Mouse (Mus musculus) liver, embryonic 14.5 days (tissue): ENCODE results near the gene Trmt1l. TPM values are rescaled to one million over a fixed set of nuclear protein-coding genes. Genes with fewer than 3 reads are reported as not detected.
"Not testable (repeated sequence)": the region's sequence is repeated elsewhere in the genome, so short reads cannot be mapped to it uniquely, and the experiment has no call there.

Experiments used
- ATAC-seq: fragments of 200-750 bp; cut with Nextera tagmentation; 2 replicates; pipeline ENCODE4 v1.8.0; 2017; ENCODE audit warnings: moderate number of reproducible peaks, mild to moderate bottlenecking, moderate library complexity; ENCODE audit not compliant: insufficient read depth
- DNase-seq, 3 experiments: peaks; one replicate each; pipeline ENCODE4 v3.0.0-alpha.2; 2012 to 2013; ENCODE audit warnings: low read depth in 3 of 3, low spot score in 3 of 3
- H3K27ac ChIP-seq: fragments of 300-500 bp; sonication (generic); 2 replicates; pipeline ENCODE4 v1.5.1; 2014; ENCODE audit warnings: moderate library complexity, mild to moderate bottlenecking, control low read depth, inconsistent platforms
- H3K27me3 ChIP-seq: fragments of 300-500 bp; sonication (generic); 2 replicates; pipeline ENCODE4 v1.6.1; 2014; ENCODE audit warnings: mild to moderate bottlenecking, low read length, moderate library complexity; ENCODE audit not compliant: control insufficient read depth, insufficient read depth
- H3K36me3 ChIP-seq: fragments of 300-500 bp; sonication (generic); replicated peaks from 2 replicates; pipeline ENCODE4 v1.6.1; 2014; ENCODE audit warnings: low read depth; ENCODE audit not compliant: control insufficient read depth, insufficient read depth
- H3K4me1 ChIP-seq, 2 experiments: fragments of 200-500 bp in 1 of 2; fragments of 300-500 bp in 1 of 2; sonication (generic) in 1 of 2; replicated peaks; 2 replicates each; pipeline ENCODE4 v1.6.1; 2012 to 2014; ENCODE audit warnings: antibody characterized with exemption in 1 of 2, inconsistent platforms in 1 of 2, low read length in 1 of 2; ENCODE audit not compliant: control insufficient read depth in 2 of 2, insufficient read depth in 2 of 2
- H3K4me2 ChIP-seq: fragments of 300-500 bp; sonication (generic); 2 replicates; pipeline ENCODE4 v1.6.1; 2014; ENCODE audit warnings: low read depth, mild to moderate bottlenecking, control low read depth, moderate library complexity
- H3K4me3 ChIP-seq, 2 experiments: fragments of 200-500 bp in 1 of 2; fragments of 300-500 bp in 1 of 2; sonication (generic) in 1 of 2; 2 replicates each; pipeline ENCODE4 v1.5.1; 2012 to 2014; ENCODE audit warnings: low read depth in 2 of 2, low read length in 2 of 2, mild to moderate bottlenecking in 2 of 2, control low read depth in 1 of 2, inconsistent platforms in 1 of 2, moderate library complexity in 1 of 2; ENCODE audit not compliant: insufficient read depth in 1 of 2
- H3K9ac ChIP-seq: fragments of 300-500 bp; sonication (generic); replicated peaks from 2 replicates; pipeline ENCODE4 v1.6.1; 2014; ENCODE audit warnings: mild to moderate bottlenecking, control low read depth, moderate library complexity
- H3K9me3 ChIP-seq: fragments of 300-500 bp; sonication (generic); 2 replicates; pipeline ENCODE4 v1.6.1; 2016; ENCODE audit warnings: low read length, mixed read lengths; ENCODE audit not compliant: control insufficient read depth
- CTCF ChIP-seq: IDR thresholded peaks from 2 replicates; pipeline ENCODE4 v1.5.1; 2016; ENCODE audit warnings: antibody characterized with exemption, low read depth, control low read depth
- EP300 ChIP-seq: IDR thresholded peaks from 2 replicates; pipeline ENCODE4 v1.6.1; 2016; ENCODE audit warnings: antibody characterized with exemption, low read depth
- WGBS: fragments of 180-500 bp; shearing (Covaris S2); extraction: QIAGEN DNeasy Blood & Tissue Kit; methylation state at CpG from one replicate; pipeline ENCODE4 v1.1.7; 2014; ENCODE audit not compliant: insufficient replicate concordance; 5-methylcytosine and 5-hydroxymethylcytosine counted together
- polyA plus RNA-seq, 2 experiments: library from polyadenylated mRNA; depleted of rRNA in 1 of 2; stranded (reverse) in 1 of 2; unstranded in 1 of 2; fragments of >200 nt; fragmentation: Nextera tagmentation in 1 of 2; extraction: Ambion mirVana in 1 of 2; gene quantifications; 2 replicates each; pipeline versions ENCODE4 v1.2.1 to v1.2.3; 2012 to 2014

Gene Trmt1l
- polyA plus RNA-seq, 2 experiments: 9.8 to 11.8 TPM

DNA sequence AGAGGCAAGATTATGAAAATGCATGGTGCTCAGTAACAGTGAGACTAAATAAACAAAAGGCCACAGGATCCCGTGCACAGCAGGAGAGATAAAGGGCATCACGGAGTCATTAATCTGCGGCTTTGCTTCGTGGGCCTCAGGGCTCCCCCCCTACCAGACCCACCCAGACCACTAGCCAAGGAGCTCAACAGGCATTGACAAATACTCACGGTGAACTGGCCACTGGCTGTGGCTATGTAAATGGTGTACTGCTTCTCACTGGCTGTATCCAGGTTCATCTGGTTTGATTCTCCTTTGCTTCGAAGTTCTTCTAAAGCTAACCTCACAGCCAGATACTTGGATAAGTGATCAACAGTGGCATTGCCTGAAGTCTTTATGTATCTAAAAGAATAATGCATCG, 43.1 kb downstream of the Trmt1l start:
- H3K27me3 ChIP-seq: no peaks in the 10 kb centered on the region
- ATAC-seq (no peak), DNase-seq (no peak)
- H3K9ac ChIP-seq: no peak overlapping the region
- no peak overlapping the region for H3K4me2 ChIP-seq
- H3K4me3 ChIP-seq: no peak overlapping the region
- 71% methylated on average over 7 of the region's 7 CpGs for WGBS
- no peak overlapping the region for H3K27ac ChIP-seq
- TF ChIP-seq EP300 (no peak), CTCF (no peak)
- no peaks in the 10 kb centered on the region for H3K9me3 ChIP-seq
- peaks cover 0 to 1% of the 10 kb centered on the region in 2 experiments; a peak in 1 of 4 replicates for H3K4me1 ChIP-seq
- H3K36me3 ChIP-seq: peaks cover 9% of the 10 kb centered on the region

- WGBS: 80% methylated on average over 8 of the region's 8 CpGs
- not testable (repeated sequence) for H3K9ac ChIP-seq, DNase-seq
Measured at GRCm38 (mm10) chr1:151472386-151472785, 44.0 kb downstream of the Trmt1l start.

GRCm38 (mm10) chr1:151482497-151482896, 54.2 kb downstream of the Trmt1l start:
- DNase-seq (no peak), ATAC-seq (no peak)
- Histone ChIP-seq H3K4me3 (no peak overlapping the region), H3K27ac (no peak overlapping the region), H3K36me3 (no peaks in the 10 kb centered on the region), H3K4me1 (peaks cover 3 to 5% of the 10 kb centered on the region in 2 experiments; a peak in 3 of 4 replicates), H3K4me2 (no peak overlapping the region), H3K9ac (no peak overlapping the region), H3K27me3 (no peaks in the 10 kb centered on the region), H3K9me3 (no peaks in the 10 kb centered on the region)
- TF ChIP-seq EP300 (no peak), CTCF (no peak)
- WGBS: 73% methylated on average over 1 of the region's 1 CpGs

More at GRCm38 (mm10) chr1:151472386-151472785, 44.0 kb downstream of the Trmt1l start:
- not testable (repeated sequence) for H3K27me3 ChIP-seq, ATAC-seq, H3K4me2 ChIP-seq, H3K4me1 ChIP-seq, H3K27ac ChIP-seq, H3K4me3 ChIP-seq, H3K9me3 ChIP-seq, H3K36me3 ChIP-seq

GRCm38 (mm10) chr1:151483568-151483967, 55.2 kb downstream of the Trmt1l start:
- no peak for ATAC-seq
- DNase-seq: no peak

DNA sequence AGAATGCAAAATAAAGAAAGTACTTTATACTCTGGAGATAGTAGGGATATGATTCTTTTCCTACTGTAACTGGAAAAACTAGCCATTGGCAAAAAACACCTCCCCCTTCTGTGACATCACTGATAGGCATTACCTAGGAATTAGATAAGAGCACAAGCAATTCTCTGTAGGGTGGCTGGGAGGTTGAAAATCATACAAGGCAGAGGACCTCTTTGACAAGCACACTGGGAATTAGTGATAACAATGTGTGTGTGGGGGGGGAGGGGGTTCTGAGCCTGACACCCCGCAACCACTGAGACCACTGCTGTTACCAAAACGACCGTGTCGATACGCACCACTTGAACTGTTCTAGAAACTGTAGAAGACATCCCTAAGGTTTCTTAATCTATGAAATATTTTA, 56.4 kb downstream of the Trmt1l start:
- ATAC-seq: peak; percentile 57; the same call in 1 of the 2 replicates
- no peaks in the 10 kb centered on the region for H3K9me3 ChIP-seq
- TF ChIP-seq CTCF: no peak
- TF ChIP-seq EP300: no peak
- peaks cover 3 to 7% of the 10 kb centered on the region in 2 experiments; a peak in 3 of 4 replicates for H3K4me1 ChIP-seq
- H3K4me3 ChIP-seq: no peak overlapping the region
- no peak overlapping the region for H3K9ac ChIP-seq
- H3K36me3 ChIP-seq: no peaks in the 10 kb centered on the region
- H3K27me3 ChIP-seq: no peaks in the 10 kb centered on the region
- H3K4me2 ChIP-seq: peak overlapping the region; percentile 1; the same call in 1 of the 2 replicates
- no peak overlapping the region for H3K27ac ChIP-seq
- peak in 2 of 3 experiments; percentile 4 to 32 for DNase-seq
- WGBS: 32% methylated on average over 5 of the region's 5 CpGs

More at GRCm38 (mm10) chr1:151483568-151483967, 55.2 kb downstream of the Trmt1l start:
- Histone ChIP-seq H3K27ac (no peak overlapping the region), H3K4me1 (peaks cover 3 to 5% of the 10 kb centered on the region in 2 experiments; a peak in 3 of 4 replicates), H3K9ac (no peak overlapping the region), H3K4me3 (no peak overlapping the region), H3K36me3 (no peaks in the 10 kb centered on the region), H3K4me2 (no peak overlapping the region), H3K27me3 (no peaks in the 10 kb centered on the region), H3K9me3 (no peaks in the 10 kb centered on the region)
- TF ChIP-seq CTCF: peak; percentile 54
- TF ChIP-seq EP300: no peak
- 32% methylated on average over 1 of the region's 1 CpGs for WGBS
